Mouse (Mus musculus): ENCODE measurements at regions not wholly inside any gene's neighbourhood (a gene's known extent, or its start where the extent isn't known, plus 50 kb on each side); places are given as distances from the start of the nearest gene placed in this dataset.

GRCm38 (mm10) chr10:98324591-98324990 is 589.6 kb upstream of the Atp2b1 start:
- H3K4me3 ChIP-seq (ENCODE audit: insufficient read depth, low read length): no peak overlapping the region
- TF ChIP-seq POLR2A (IDR thresholded peaks at IDR 0.05; ENCODE audit: low read depth, low read length) (no peak), CTCF (IDR thresholded peaks at IDR 0.05; ENCODE audit: borderline replicate concordance, insufficient read depth, low read length) (no peak)
- H3K27ac ChIP-seq (ENCODE audit: insufficient read depth, low read length): peak overlapping the region; percentile 58; the same call in 1 of the 2 replicates
- H3K4me1 ChIP-seq (ENCODE audit: control insufficient read depth, insufficient read depth, low read length): peaks cover 8% of the 10 kb centered on the region

GRCm38 (mm10) chr10:98325720-98326119 is 588.5 kb upstream of the Atp2b1 start:
- Histone ChIP-seq H3K4me3 (ENCODE audit: insufficient read depth, low read length) (no peak overlapping the region), H3K4me1 (ENCODE audit: control insufficient read depth, insufficient read depth, low read length) (peaks cover 8% of the 10 kb centered on the region), H3K27ac (ENCODE audit: insufficient read depth, low read length) (no peak overlapping the region)
- TF ChIP-seq CTCF (IDR thresholded peaks at IDR 0.05; ENCODE audit: borderline replicate concordance, insufficient read depth, low read length) (no peak), POLR2A (IDR thresholded peaks at IDR 0.05; ENCODE audit: low read depth, low read length) (no peak)

- TF ChIP-seq POLR2A (IDR thresholded peaks at IDR 0.05; ENCODE audit: low read depth, low read length) (no peak), CTCF (IDR thresholded peaks at IDR 0.05; ENCODE audit: borderline replicate concordance, insufficient read depth, low read length) (no peak)
- Histone ChIP-seq H3K27ac (ENCODE audit: insufficient read depth, low read length) (peak overlapping the region; percentile 63), H3K4me1 (ENCODE audit: control insufficient read depth, insufficient read depth, low read length) (peaks cover 6% of the 10 kb centered on the region)
Observed at GRCm38 (mm10) chr10:98332682-98333081, 581.5 kb upstream of the Atp2b1 start.

GRCm38 (mm10) chr10:98333411-98334067 is 580.7 kb upstream of the Atp2b1 start:
- Histone ChIP-seq H3K4me3 (ENCODE audit: insufficient read depth, low read length) (no peak overlapping the region), H3K27ac (ENCODE audit: insufficient read depth, low read length) (peak overlapping the region; percentile 21; the same call in 1 of the 2 replicates), H3K4me1 (ENCODE audit: control insufficient read depth, insufficient read depth, low read length) (peaks cover 6% of the 10 kb centered on the region)
- TF ChIP-seq POLR2A (IDR thresholded peaks at IDR 0.05; ENCODE audit: low read depth, low read length) (no peak), CTCF (IDR thresholded peaks at IDR 0.05; ENCODE audit: borderline replicate concordance, insufficient read depth, low read length) (no peak)

More at GRCm38 (mm10) chr10:98332682-98333081, 581.5 kb upstream of the Atp2b1 start:
- no peak overlapping the region for H3K4me3 ChIP-seq (ENCODE audit: insufficient read depth, low read length)

- H3K4me1 ChIP-seq (ENCODE audit: control insufficient read depth, insufficient read depth, low read length): no peaks in the 10 kb centered on the region
- no peak overlapping the region for H3K27ac ChIP-seq (ENCODE audit: insufficient read depth, low read length)
- TF ChIP-seq POLR2A (IDR thresholded peaks at IDR 0.05; ENCODE audit: low read depth, low read length): no peak
- TF ChIP-seq CTCF (IDR thresholded peaks at IDR 0.05; ENCODE audit: borderline replicate concordance, insufficient read depth, low read length): no peak
- H3K4me3 ChIP-seq (ENCODE audit: insufficient read depth, low read length): no peak overlapping the region
Observed at GRCm38 (mm10) chr10:98343827-98344226, 570.4 kb upstream of the Atp2b1 start.

- Histone ChIP-seq H3K4me1 (ENCODE audit: control insufficient read depth, insufficient read depth, low read length) (no peaks in the 10 kb centered on the region), H3K4me3 (ENCODE audit: insufficient read depth, low read length) (no peak overlapping the region), H3K27ac (ENCODE audit: insufficient read depth, low read length) (0 out of 2 replicates have a peak overlapping the region, but pooled peaks have one; percentile 4)
- TF ChIP-seq POLR2A (IDR thresholded peaks at IDR 0.05; ENCODE audit: low read depth, low read length) (no peak), CTCF (IDR thresholded peaks at IDR 0.05; ENCODE audit: borderline replicate concordance, insufficient read depth, low read length) (no peak)
Observed at GRCm38 (mm10) chr10:98349466-98349865, 564.7 kb upstream of the Atp2b1 start.

GRCm38 (mm10) chr10:98350318-98350926 is 563.8 kb upstream of the Atp2b1 start:
- no peak for TF ChIP-seq POLR2A (IDR thresholded peaks at IDR 0.05; ENCODE audit: low read depth, low read length)
- TF ChIP-seq CTCF (IDR thresholded peaks at IDR 0.05; ENCODE audit: borderline replicate concordance, insufficient read depth, low read length): no peak
- Histone ChIP-seq H3K4me1 (ENCODE audit: control insufficient read depth, insufficient read depth, low read length) (no peaks in the 10 kb centered on the region), H3K4me3 (ENCODE audit: insufficient read depth, low read length) (no peak overlapping the region), H3K27ac (ENCODE audit: insufficient read depth, low read length) (no peak overlapping the region)

- Histone ChIP-seq H3K4me3 (ENCODE audit: insufficient read depth, low read length) (no peak overlapping the region), H3K4me1 (ENCODE audit: control insufficient read depth, insufficient read depth, low read length) (no peaks in the 10 kb centered on the region), H3K27ac (ENCODE audit: insufficient read depth, low read length) (no peak overlapping the region)
- TF ChIP-seq POLR2A (IDR thresholded peaks at IDR 0.05; ENCODE audit: low read depth, low read length) (no peak), CTCF (IDR thresholded peaks at IDR 0.05; ENCODE audit: borderline replicate concordance, insufficient read depth, low read length) (no peak)
Observed at GRCm38 (mm10) chr10:98352061-98352460, 562.1 kb upstream of the Atp2b1 start.

- Histone ChIP-seq H3K4me1 (ENCODE audit: control insufficient read depth, insufficient read depth, low read length) (no peaks in the 10 kb centered on the region), H3K4me3 (ENCODE audit: insufficient read depth, low read length) (no peak overlapping the region), H3K27ac (ENCODE audit: insufficient read depth, low read length) (no peak overlapping the region)
- TF ChIP-seq POLR2A (IDR thresholded peaks at IDR 0.05; ENCODE audit: low read depth, low read length) (no peak), CTCF (IDR thresholded peaks at IDR 0.05; ENCODE audit: borderline replicate concordance, insufficient read depth, low read length) (no peak)
Observed at GRCm38 (mm10) chr10:98354486-98354885, 559.7 kb upstream of the Atp2b1 start.

- Histone ChIP-seq H3K27ac (ENCODE audit: insufficient read depth, low read length) (no peak overlapping the region), H3K4me1 (ENCODE audit: control insufficient read depth, insufficient read depth, low read length) (no peaks in the 10 kb centered on the region), H3K4me3 (ENCODE audit: insufficient read depth, low read length) (no peak overlapping the region)
- TF ChIP-seq CTCF (IDR thresholded peaks at IDR 0.05; ENCODE audit: borderline replicate concordance, insufficient read depth, low read length) (no peak), POLR2A (IDR thresholded peaks at IDR 0.05; ENCODE audit: low read depth, low read length) (no peak)
Observed at GRCm38 (mm10) chr10:98364604-98365003, 549.6 kb upstream of the Atp2b1 start.

All from embryonic fibroblast, embryonic 13.5 days (primary cell).